ENCODE assay signal across 20 mouse cellular contexts in the genomic region with DNA sequence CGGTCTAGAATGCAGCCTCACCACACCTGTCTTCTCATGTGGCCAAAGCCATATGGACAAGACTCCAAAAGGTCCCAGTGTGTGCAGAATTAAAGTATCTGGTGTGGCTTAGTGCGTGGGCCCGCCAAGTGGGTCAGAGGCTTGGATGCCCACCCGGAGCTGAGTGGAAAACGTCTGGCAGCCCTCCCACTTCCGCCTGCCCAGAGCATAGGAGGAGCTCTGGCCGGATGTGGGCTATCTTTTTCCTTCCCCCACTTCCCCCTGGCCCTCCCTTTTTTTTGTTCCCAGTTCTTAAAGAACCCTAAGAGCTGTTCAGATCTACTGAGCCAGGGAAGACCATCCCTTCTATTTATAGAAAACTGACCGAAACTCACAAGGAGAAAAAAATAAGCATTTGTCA.
DNase-seq lines count a peak whose midpoint lies in the region; ATAC-seq lines count a peak whose summit lies in the region.
"Had no signal": no experiment of that assay in that cellular context is flagged by ENCODE, and none has a peak within 500 bp of the region (broad histone marks: within the 10 kb centered on the region; RNA-seq: fewer than 3 reads in every experiment).

No protein-coding gene starts in this region.

- H3K36me3 ChIP-seq in liver, embryonic 11.5 days (ENCODE audit: control insufficient read depth, insufficient read depth, low read length) = no peaks in the 10 kb centered on the region
- H3K36me3 ChIP-seq in embryonic facial prominence, embryonic 13.5 days = no peaks in the 10 kb centered on the region
- H3K36me3 ChIP-seq: forebrain, embryonic 15.5 days; limb, embryonic 12.5 days; midbrain, embryonic 10.5 days had no signal

- intact Hi-C loops in heart, postnatal 25 days (cut with DNase I) = no loop called here

- no peaks in the 10 kb centered on the region for H3K9me3 ChIP-seq in liver, embryonic 11.5 days (ENCODE audit: control insufficient read depth, low read length)
- no peaks in the 10 kb centered on the region for H3K9me3 ChIP-seq in embryonic facial prominence, embryonic 13.5 days
- H3K9me3 ChIP-seq: forebrain, embryonic 15.5 days; limb, embryonic 12.5 days; midbrain, embryonic 10.5 days had no signal

- H3K4me2 ChIP-seq in liver, embryonic 11.5 days = 0 out of 2 replicates have a peak overlapping the region, but pooled peaks have one; percentile 13
- no peak overlapping the region for H3K4me2 ChIP-seq in embryonic facial prominence, embryonic 13.5 days
- H3K4me2 ChIP-seq: forebrain, embryonic 15.5 days; limb, embryonic 12.5 days had no signal

- WGBS in liver, embryonic 11.5 days = 47% methylated on average over 8 of the region's 8 CpGs
- WGBS in embryonic facial prominence, embryonic 13.5 days = 78% methylated on average over 8 of the region's 8 CpGs

- peak; percentile 94 for DNase-seq in heart, adult 11 months
- no peak for DNase-seq in heart, postnatal 25 days (ENCODE audit: low spot score)
- DNase-seq in liver, embryonic 11.5 days (ENCODE audit: low spot score) = no peak
- no peak for DNase-seq in liver
- no peak for DNase-seq in frontal cortex, adult 2 months (ENCODE audit: extremely low spot score in 1 of 2, low spot score in 1 of 2)
- DNase-seq: adrenal gland, postnatal 36 days; cerebellum, adult 18-20 months; kidney, adult 8-10 months; kidney, postnatal 25 days; lung, adult 18-20 months; lung, postnatal 36 days; retina, postnatal 1 day; right cerebral cortex, postnatal 4 days had no signal

- H3K4me1 ChIP-seq in liver, embryonic 11.5 days (replicated peaks; ENCODE audit: control insufficient read depth, insufficient read depth, low read length) = no peaks in the 10 kb centered on the region
- peaks cover 15% of the 10 kb centered on the region for H3K4me1 ChIP-seq in embryonic facial prominence, embryonic 13.5 days
- H3K4me1 ChIP-seq: forebrain, embryonic 15.5 days; limb, embryonic 12.5 days had no signal

- H3K9ac ChIP-seq in liver, embryonic 11.5 days (ENCODE audit: low read depth, low read length) = no peak overlapping the region
- H3K9ac ChIP-seq in embryonic facial prominence, embryonic 13.5 days = no peak overlapping the region
- H3K9ac ChIP-seq: forebrain, embryonic 15.5 days; limb, embryonic 12.5 days had no signal

- no peak overlapping the region for H3K4me3 ChIP-seq in liver, embryonic 11.5 days (ENCODE audit: low read depth, low read length)
- no peak overlapping the region for H3K4me3 ChIP-seq in embryonic facial prominence, embryonic 13.5 days
- H3K4me3 ChIP-seq: forebrain, embryonic 15.5 days; left cerebral cortex, adult 2 months; limb, embryonic 12.5 days; midbrain, embryonic 10.5 days had no signal

- ATAC-seq in liver, embryonic 11.5 days (replicated peaks; ENCODE audit: low FRiP score) = no peak
- no peak for ATAC-seq in embryonic facial prominence, embryonic 13.5 days (ENCODE audit: insufficient number of reproducible peaks, insufficient read depth, low FRiP score, low TSS enrichment, low read depth)
- ATAC-seq in megakaryocyte progenitor cell, adult 5-6 weeks (replicated peaks; ENCODE audit: poor library complexity) = 0 out of 2 replicates have a peak, but pooled peaks have one; percentile 29
- no peak for ATAC-seq in cerebellum, adult (ENCODE audit: insufficient number of reproducible peaks, low FRiP score, low TSS enrichment)
- ATAC-seq: forebrain, embryonic 15.5 days had no signal

- no peak overlapping the region for H3K27ac ChIP-seq in liver, embryonic 11.5 days (ENCODE audit: low read depth, low read length)
- 0 out of 2 replicates have a peak overlapping the region, but pooled peaks have one; percentile 85 for H3K27ac ChIP-seq in embryonic facial prominence, embryonic 13.5 days
- H3K27ac ChIP-seq: forebrain, embryonic 15.5 days; left cerebral cortex, adult 2 months; limb, embryonic 12.5 days; midbrain, embryonic 10.5 days had no signal

- no peaks in the 10 kb centered on the region for H3K27me3 ChIP-seq in liver, embryonic 11.5 days (replicated peaks; ENCODE audit: control insufficient read depth, insufficient read depth, low read length)
- H3K27me3 ChIP-seq in embryonic facial prominence, embryonic 13.5 days = no peaks in the 10 kb centered on the region
- H3K27me3 ChIP-seq: forebrain, embryonic 15.5 days; limb, embryonic 12.5 days had no signal
